Mouse (Mus musculus): Measurements from ENCODE around the gene Pth2r. TPM values are rescaled to one million over a fixed set of nuclear protein-coding genes. Genes with fewer than 3 reads are reported as not detected.

Pth2r gene
- polyA plus RNA-seq, 1 experiment from 2014 or later: 2.6 TPM

DNA sequence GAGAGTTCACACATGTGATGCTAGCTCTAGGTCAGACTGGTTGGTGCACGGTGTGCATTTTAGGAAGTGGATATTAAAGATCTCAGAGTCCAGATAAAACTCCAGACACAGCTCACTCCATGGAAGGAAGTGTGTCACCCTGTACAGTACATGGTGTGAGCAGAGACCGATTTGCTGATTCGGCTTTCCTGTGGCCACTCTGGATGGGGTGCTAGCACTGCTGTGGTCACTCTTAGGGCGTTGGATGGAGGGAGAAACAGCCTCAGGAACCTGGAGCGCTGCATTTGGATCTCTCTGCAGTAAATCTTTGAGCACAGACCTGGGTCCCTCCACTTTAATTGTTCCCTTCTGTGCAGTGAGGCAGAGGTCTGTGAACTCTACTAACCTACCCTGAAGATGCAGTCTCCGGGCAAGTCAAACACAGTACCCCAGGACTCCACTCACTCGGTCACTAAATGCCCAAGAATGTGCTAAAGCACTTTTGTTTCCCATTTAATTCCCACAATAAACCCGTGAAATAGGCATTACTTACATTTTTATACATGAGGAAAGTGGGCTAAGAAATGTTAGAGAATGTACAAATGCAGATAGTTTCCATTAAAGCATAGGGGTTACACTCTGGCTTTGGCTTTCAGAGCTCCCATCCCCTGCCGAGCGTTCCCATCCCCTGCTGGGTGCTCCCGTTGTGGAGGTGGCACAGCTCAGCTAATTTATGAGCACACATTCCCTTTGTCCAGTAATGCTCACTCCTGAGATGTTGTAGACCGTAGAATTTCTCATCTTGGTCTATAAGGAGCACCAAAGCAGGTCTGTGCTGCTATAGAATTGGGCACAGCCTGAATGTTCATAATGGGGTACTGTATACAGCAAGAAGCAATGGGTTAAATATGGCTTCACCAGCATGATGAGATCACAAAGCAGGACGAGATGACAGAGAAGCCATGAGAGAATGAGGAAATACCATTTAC, 32.5 kb downstream of the Pth2r start:
- no peak for ATAC-seq (ENCODE audit: low FRiP score)
- Histone ChIP-seq H3K4me2 (replicated peaks) (peak overlapping the region; percentile 17; the same call in 1 of the 2 replicates), H3K27me3 (ENCODE audit: control insufficient read depth, insufficient read depth, low read length) (peaks cover 19% of the 10 kb centered on the region), H3K36me3 (replicated peaks; ENCODE audit: control insufficient read depth, insufficient read depth) (no peaks in the 10 kb centered on the region), H3K9ac (no peak overlapping the region), H3K4me3 (replicated peaks; ENCODE audit: low read length) (no peak overlapping the region), H3K4me1 (replicated peaks; ENCODE audit: control insufficient read depth, insufficient read depth, low read length) (peaks cover 14% of the 10 kb centered on the region; the same call in 1 of the 2 replicates), H3K9me3 (ENCODE audit: control insufficient read depth, low read length) (no peaks in the 10 kb centered on the region), H3K27ac (no peak overlapping the region)
- no peak for DNase-seq (ENCODE audit: low spot score)
- WGBS: 48% methylated on average over 13 of the region's 13 CpGs

DNA sequence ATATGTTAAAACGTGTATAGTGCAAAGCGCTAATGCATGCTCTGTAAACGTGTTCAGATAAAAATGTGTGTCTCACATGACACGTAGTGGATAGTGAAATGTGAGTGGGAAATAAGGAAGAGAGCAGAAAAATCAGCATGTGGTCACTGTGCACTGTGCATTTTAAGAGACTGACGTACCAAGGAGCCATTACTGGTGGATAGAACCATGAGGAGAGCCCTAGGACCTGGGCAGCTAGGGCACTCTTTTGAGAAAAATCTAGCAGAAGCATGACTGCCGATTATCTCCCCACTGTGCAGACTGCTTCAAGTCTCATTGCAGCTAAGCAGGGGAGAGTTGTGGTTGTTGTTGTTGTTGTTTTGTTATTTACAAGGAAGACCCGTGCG, 33.2 kb downstream of the Pth2r start:
- peak overlapping the region; percentile 17; the same call in 1 of the 2 replicates for H3K4me2 ChIP-seq (replicated peaks)
- H3K27me3 ChIP-seq (ENCODE audit: control insufficient read depth, insufficient read depth, low read length): peaks cover 17% of the 10 kb centered on the region
- no peaks in the 10 kb centered on the region for H3K36me3 ChIP-seq (replicated peaks; ENCODE audit: control insufficient read depth, insufficient read depth)
- peaks cover 14% of the 10 kb centered on the region; the same call in 1 of the 2 replicates for H3K4me1 ChIP-seq (replicated peaks; ENCODE audit: control insufficient read depth, insufficient read depth, low read length)
- H3K9ac ChIP-seq: no peak overlapping the region
- H3K27ac ChIP-seq: no peak overlapping the region
- ATAC-seq (ENCODE audit: low FRiP score): 0 out of 2 replicates have a peak, but pooled peaks have one; percentile 9
- H3K9me3 ChIP-seq (ENCODE audit: control insufficient read depth, low read length): no peaks in the 10 kb centered on the region
- H3K4me3 ChIP-seq (replicated peaks; ENCODE audit: low read length): no peak overlapping the region
- 72% methylated on average over 8 of the region's 8 CpGs for WGBS
- no peak for DNase-seq (ENCODE audit: low spot score)

DNA sequence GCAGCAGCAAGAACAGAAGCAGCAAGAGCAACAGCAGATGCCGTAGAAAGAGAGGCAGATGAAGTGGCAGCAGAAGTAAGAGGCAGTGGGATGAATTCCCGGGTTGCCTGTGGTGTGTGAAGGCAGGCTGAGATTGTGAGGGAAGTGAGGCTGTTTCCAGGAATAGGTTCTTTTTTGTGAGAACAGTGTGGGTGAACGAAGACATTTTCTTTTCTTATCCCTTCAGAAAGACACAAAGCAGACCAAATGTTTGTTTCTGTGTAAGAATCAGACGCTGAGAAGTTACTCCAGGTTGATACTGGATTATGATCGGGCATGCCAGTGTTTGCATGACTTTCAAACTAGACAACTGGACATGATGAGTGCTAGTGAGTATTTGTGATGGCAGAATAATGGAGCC, 52.2 kb downstream of the Pth2r start:
- Histone ChIP-seq H3K9ac (no peak overlapping the region), H3K27me3 (ENCODE audit: control insufficient read depth, insufficient read depth, low read length) (no peaks in the 10 kb centered on the region), H3K4me1 (replicated peaks; ENCODE audit: control insufficient read depth, insufficient read depth, low read length) (no peaks in the 10 kb centered on the region), H3K27ac (no peak overlapping the region), H3K9me3 (ENCODE audit: control insufficient read depth, low read length) (no peaks in the 10 kb centered on the region), H3K4me2 (replicated peaks) (no peak overlapping the region), H3K4me3 (replicated peaks; ENCODE audit: low read length) (no peak overlapping the region), H3K36me3 (replicated peaks; ENCODE audit: control insufficient read depth, insufficient read depth) (no peaks in the 10 kb centered on the region)
- DNase-seq (ENCODE audit: low spot score) (no peak), ATAC-seq (ENCODE audit: low FRiP score) (no peak)
- 89% methylated on average over 5 of the region's 5 CpGs for WGBS

- no peak overlapping the region for H3K4me2 ChIP-seq (replicated peaks)
- no peaks in the 10 kb centered on the region for H3K36me3 ChIP-seq (replicated peaks; ENCODE audit: control insufficient read depth, insufficient read depth)
- no peak overlapping the region for H3K4me3 ChIP-seq (replicated peaks; ENCODE audit: low read length)
- H3K9me3 ChIP-seq (ENCODE audit: control insufficient read depth, low read length): no peaks in the 10 kb centered on the region
- no peak overlapping the region for H3K9ac ChIP-seq
- 82% methylated on average over 2 of the region's 2 CpGs for WGBS
- H3K27me3 ChIP-seq (ENCODE audit: control insufficient read depth, insufficient read depth, low read length): no peaks in the 10 kb centered on the region
- ATAC-seq (ENCODE audit: low FRiP score) (no peak), DNase-seq (ENCODE audit: low spot score) (no peak)
- no peak overlapping the region for H3K27ac ChIP-seq
- peaks cover 5% of the 10 kb centered on the region for H3K4me1 ChIP-seq (replicated peaks; ENCODE audit: control insufficient read depth, insufficient read depth, low read length)
Measured at GRCm38 (mm10) chr1:65337768-65338167, 55.9 kb downstream of the Pth2r start.

DNA sequence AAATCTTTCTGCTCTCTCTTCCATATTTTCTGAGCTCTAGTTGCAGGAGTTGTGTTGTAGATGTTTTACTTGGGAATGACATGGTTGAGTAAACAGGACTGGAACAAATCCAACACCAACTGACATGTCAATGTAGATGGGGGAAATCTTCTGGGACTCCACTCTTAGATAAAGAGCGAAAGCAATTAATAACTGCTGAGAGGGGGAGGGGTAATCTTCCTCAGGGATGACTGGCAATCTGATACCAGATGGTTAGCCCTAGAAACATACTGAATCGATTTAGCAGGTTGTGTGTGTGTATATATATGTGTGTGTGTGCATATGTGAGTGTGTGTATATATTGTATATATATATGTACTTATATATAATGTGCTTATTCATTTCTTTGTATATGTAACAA, 58.4 kb downstream of the Pth2r start:
- Histone ChIP-seq H3K4me1 (replicated peaks; ENCODE audit: control insufficient read depth, insufficient read depth, low read length) (peaks cover 5% of the 10 kb centered on the region), H3K4me2 (replicated peaks) (no peak overlapping the region), H3K9me3 (ENCODE audit: control insufficient read depth, low read length) (no peaks in the 10 kb centered on the region), H3K4me3 (replicated peaks; ENCODE audit: low read length) (no peak overlapping the region), H3K9ac (no peak overlapping the region), H3K27me3 (ENCODE audit: control insufficient read depth, insufficient read depth, low read length) (no peaks in the 10 kb centered on the region), H3K36me3 (replicated peaks; ENCODE audit: control insufficient read depth, insufficient read depth) (no peaks in the 10 kb centered on the region), H3K27ac (no peak overlapping the region)
- ATAC-seq (ENCODE audit: low FRiP score) (peak; percentile 48; the same call in 1 of the 2 replicates), DNase-seq (ENCODE audit: low spot score) (peak; percentile 63)
- 39% methylated on average over 2 of the region's 2 CpGs for WGBS

GRCm38 (mm10) chr1:65352979-65353378, 71.1 kb downstream of the Pth2r start:
- no peaks in the 10 kb centered on the region for H3K9me3 ChIP-seq (ENCODE audit: control insufficient read depth, low read length)
- no peak overlapping the region for H3K9ac ChIP-seq
- ATAC-seq (ENCODE audit: low FRiP score): no peak
- no peaks in the 10 kb centered on the region for H3K36me3 ChIP-seq (replicated peaks; ENCODE audit: control insufficient read depth, insufficient read depth)
- no peaks in the 10 kb centered on the region for H3K4me1 ChIP-seq (replicated peaks; ENCODE audit: control insufficient read depth, insufficient read depth, low read length)
- H3K27ac ChIP-seq: no peak overlapping the region
- H3K4me2 ChIP-seq (replicated peaks): no peak overlapping the region
- 31% methylated on average over 2 of the region's 2 CpGs for WGBS
- DNase-seq (ENCODE audit: low spot score): no peak
- no peaks in the 10 kb centered on the region for H3K27me3 ChIP-seq (ENCODE audit: control insufficient read depth, insufficient read depth, low read length)
- H3K4me3 ChIP-seq (replicated peaks; ENCODE audit: low read length): no peak overlapping the region

- ATAC-seq (ENCODE audit: low FRiP score) (no peak), DNase-seq (ENCODE audit: low spot score) (no peak)
- Histone ChIP-seq H3K4me1 (replicated peaks; ENCODE audit: control insufficient read depth, insufficient read depth, low read length) (no peaks in the 10 kb centered on the region), H3K27ac (no peak overlapping the region), H3K9me3 (ENCODE audit: control insufficient read depth, low read length) (no peaks in the 10 kb centered on the region), H3K27me3 (ENCODE audit: control insufficient read depth, insufficient read depth, low read length) (no peaks in the 10 kb centered on the region), H3K4me3 (replicated peaks; ENCODE audit: low read length) (no peak overlapping the region), H3K36me3 (replicated peaks; ENCODE audit: control insufficient read depth, insufficient read depth) (no peaks in the 10 kb centered on the region), H3K9ac (no peak overlapping the region), H3K4me2 (replicated peaks) (no peak overlapping the region)
Measured at GRCm38 (mm10) chr1:65354153-65354552, 72.3 kb downstream of the Pth2r start.

DNA sequence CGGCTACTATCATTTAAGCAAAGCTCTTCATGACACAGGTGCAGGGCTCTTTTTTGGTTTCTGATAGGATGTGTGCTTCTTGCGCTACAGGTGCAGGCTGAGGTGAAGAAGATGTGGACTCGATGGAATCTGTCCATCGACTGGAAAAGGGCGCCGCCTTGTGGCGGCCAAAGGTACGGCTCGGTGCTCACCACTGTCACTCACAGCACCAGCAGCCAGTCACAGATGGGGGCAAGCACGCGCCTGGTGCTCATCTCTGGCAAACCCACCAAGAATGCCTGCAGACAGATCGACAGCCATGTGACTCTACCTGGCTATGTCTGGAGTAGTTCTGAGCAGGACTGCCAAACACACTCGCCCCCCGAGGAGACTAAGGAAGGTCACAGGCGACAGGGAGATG, 106.5 kb downstream of the Pth2r start:
- Histone ChIP-seq H3K4me1 (replicated peaks; ENCODE audit: control insufficient read depth, insufficient read depth, low read length) (no peaks in the 10 kb centered on the region), H3K9ac (no peak overlapping the region), H3K4me3 (replicated peaks; ENCODE audit: low read length) (no peak overlapping the region), H3K9me3 (ENCODE audit: control insufficient read depth, low read length) (no peaks in the 10 kb centered on the region), H3K36me3 (replicated peaks; ENCODE audit: control insufficient read depth, insufficient read depth) (no peaks in the 10 kb centered on the region), H3K27me3 (ENCODE audit: control insufficient read depth, insufficient read depth, low read length) (no peaks in the 10 kb centered on the region), H3K4me2 (replicated peaks) (no peak overlapping the region), H3K27ac (no peak overlapping the region)
- WGBS: 36% methylated on average over 15 of the region's 15 CpGs
- DNase-seq (ENCODE audit: low spot score): no peak
- no peak for ATAC-seq (ENCODE audit: low FRiP score)

DNA sequence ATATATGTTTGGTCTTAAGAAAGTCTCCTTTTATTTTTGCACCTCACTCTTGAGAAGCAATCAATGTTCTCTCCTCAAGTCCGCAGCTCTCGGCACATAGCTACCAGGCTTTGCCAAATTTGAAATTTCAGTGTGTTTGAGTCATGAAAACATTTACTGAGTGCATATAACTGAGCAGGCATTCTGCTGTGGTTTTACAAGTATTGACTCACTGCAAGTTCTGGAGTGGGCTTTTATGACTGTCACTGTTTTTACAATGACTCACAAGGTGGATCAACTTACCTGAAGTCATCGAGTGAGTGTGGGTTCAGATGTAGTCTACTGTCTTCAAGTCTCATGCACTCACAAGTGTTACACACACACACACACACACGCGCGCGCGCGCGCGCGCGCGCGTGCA, 107.8 kb downstream of the Pth2r start:
- no peak overlapping the region for H3K4me3 ChIP-seq (replicated peaks; ENCODE audit: low read length)
- H3K27me3 ChIP-seq (ENCODE audit: control insufficient read depth, insufficient read depth, low read length): no peaks in the 10 kb centered on the region
- no peaks in the 10 kb centered on the region for H3K36me3 ChIP-seq (replicated peaks; ENCODE audit: control insufficient read depth, insufficient read depth)
- DNase-seq (ENCODE audit: low spot score): no peak
- 98% methylated on average over 15 of the region's 15 CpGs for WGBS
- no peak overlapping the region for H3K27ac ChIP-seq
- no peaks in the 10 kb centered on the region for H3K9me3 ChIP-seq (ENCODE audit: control insufficient read depth, low read length)
- no peak overlapping the region for H3K9ac ChIP-seq
- no peaks in the 10 kb centered on the region for H3K4me1 ChIP-seq (replicated peaks; ENCODE audit: control insufficient read depth, insufficient read depth, low read length)
- no peak for ATAC-seq (ENCODE audit: low FRiP score)
- H3K4me2 ChIP-seq (replicated peaks): no peak overlapping the region

All from hindbrain, embryonic 14.5 days (tissue).